Mouse (Mus musculus): ENCODE measurements at regions not wholly inside any gene's neighbourhood (a gene's known extent, or its start where the extent isn't known, plus 50 kb on each side); places are given as distances from the start of the nearest gene placed in this dataset.

GRCm38 (mm10) chr13:63627184-63627893, 53.9 kb upstream of the Ptch1 start:
- in situ Hi-C loops (cut with MboI; ENCODE audit: low sequenced_read_pairs): no loop called here

GRCm38 (mm10) chr13:63627894-63628287, 54.5 kb upstream of the Ptch1 start:
- in situ Hi-C loops (cut with MboI; ENCODE audit: low sequenced_read_pairs): no loop called here

- in situ Hi-C loops (cut with MboI; ENCODE audit: low sequenced_read_pairs): no loop called here
Measured at GRCm38 (mm10) chr13:63631771-63632347, 58.5 kb upstream of the Ptch1 start.

GRCm38 (mm10) chr13:63634294-63634693, 60.9 kb upstream of the Ptch1 start:
- in situ Hi-C loops (cut with MboI; ENCODE audit: low sequenced_read_pairs): no loop called here

- in situ Hi-C loops (cut with MboI; ENCODE audit: low sequenced_read_pairs): no loop called here
Measured at GRCm38 (mm10) chr13:63641649-63642226, 68.3 kb upstream of the Ptch1 start.

- in situ Hi-C loops (cut with MboI; ENCODE audit: low sequenced_read_pairs): no loop called here
Measured at GRCm38 (mm10) chr13:63642617-63643016, 69.2 kb upstream of the Ptch1 start.

GRCm38 (mm10) chr13:63643394-63643793, 70.0 kb upstream of the Ptch1 start:
- in situ Hi-C loops (cut with MboI; ENCODE audit: low sequenced_read_pairs): no loop called here

GRCm38 (mm10) chr13:63644308-63644707, 70.9 kb upstream of the Ptch1 start:
- in situ Hi-C loops (cut with MboI; ENCODE audit: low sequenced_read_pairs): no loop called here

GRCm38 (mm10) chr13:63649058-63649647, 75.8 kb upstream of the Ptch1 start:
- in situ Hi-C loops (cut with MboI; ENCODE audit: low sequenced_read_pairs): no loop called here

GRCm38 (mm10) chr13:63654514-63654913, 81.1 kb upstream of the Ptch1 start:
- in situ Hi-C loops (cut with MboI; ENCODE audit: low sequenced_read_pairs): no loop called here

GRCm38 (mm10) chr13:63657115-63657514, 83.7 kb upstream of the Ptch1 start:
- in situ Hi-C loops (cut with MboI; ENCODE audit: low sequenced_read_pairs): no loop called here

- in situ Hi-C loops (cut with MboI; ENCODE audit: low sequenced_read_pairs): no loop called here
Measured at GRCm38 (mm10) chr13:63659412-63659811, 86.0 kb upstream of the Ptch1 start.

- in situ Hi-C loops (cut with MboI; ENCODE audit: low sequenced_read_pairs): no loop called here
Measured at GRCm38 (mm10) chr13:63660431-63660830, 87.0 kb upstream of the Ptch1 start.

GRCm38 (mm10) chr13:63668576-63668975, 95.2 kb upstream of the Ptch1 start:
- in situ Hi-C loops (cut with MboI; ENCODE audit: low sequenced_read_pairs): no loop called here

- in situ Hi-C loops (cut with MboI; ENCODE audit: low sequenced_read_pairs): no loop called here
Measured at GRCm38 (mm10) chr13:63669031-63669430, 95.6 kb upstream of the Ptch1 start.

GRCm38 (mm10) chr13:63672425-63672824, 99.0 kb upstream of the Ptch1 start:
- in situ Hi-C loops (cut with MboI; ENCODE audit: low sequenced_read_pairs): no loop called here

- in situ Hi-C loops (cut with MboI; ENCODE audit: low sequenced_read_pairs): no loop called here
Measured at GRCm38 (mm10) chr13:63677696-63678095, 104.3 kb upstream of the Ptch1 start.

GRCm38 (mm10) chr13:63678265-63679260, 105.2 kb upstream of the Ptch1 start:
- in situ Hi-C loops (cut with MboI; ENCODE audit: low sequenced_read_pairs): no loop called here

- in situ Hi-C loops (cut with MboI; ENCODE audit: low sequenced_read_pairs): no loop called here
Measured at GRCm38 (mm10) chr13:63682341-63682740, 108.9 kb upstream of the Ptch1 start.

GRCm38 (mm10) chr13:63691974-63692373, 118.6 kb upstream of the Ptch1 start:
- in situ Hi-C loops (cut with MboI; ENCODE audit: low sequenced_read_pairs): no loop called here

- in situ Hi-C loops (cut with MboI; ENCODE audit: low sequenced_read_pairs): no loop called here
Measured at GRCm38 (mm10) chr13:63693636-63694035, 120.2 kb upstream of the Ptch1 start.
